Comparison of ENCODE assay signal across 8 mouse cellular contexts in the genomic region with DNA sequence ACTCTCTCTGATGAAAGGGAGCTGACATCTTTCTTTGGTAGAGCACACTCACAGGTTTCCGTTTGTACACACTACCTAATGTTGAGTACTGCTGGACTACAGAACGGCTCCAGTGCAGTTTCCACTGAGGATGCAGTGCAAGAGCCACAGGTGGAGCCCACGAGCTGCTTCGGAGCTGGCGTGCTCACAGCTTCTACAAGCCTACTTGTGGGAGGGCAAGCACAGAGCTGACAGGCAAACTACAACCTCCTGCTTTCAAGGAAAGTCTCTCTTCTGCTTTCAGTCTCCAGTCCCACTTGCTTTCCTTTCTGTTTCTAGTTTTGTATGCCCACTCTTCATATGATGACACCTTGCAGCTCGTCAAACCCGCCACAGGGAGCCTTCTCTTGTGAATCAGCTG.
DNase-seq lines count a peak whose midpoint lies in the region; TF ChIP-seq lines count a peak whose summit lies in the region.

No protein-coding gene starts in this region.

- DNase-seq in adrenal gland, postnatal 10 days: peak; percentile 25
- no peak for DNase-seq in adrenal gland, adult 18-20 months (ENCODE audit: low spot score in 2 of 2)
- DNase-seq in testis, postnatal 14 days (ENCODE audit: low spot score): no peak
- DNase-seq in heart, adult 2 months: peak; percentile 33 to 42
- peak; percentile 15 to 31 for DNase-seq in layer of hippocampus, postnatal 14 days (ENCODE audit: low spot score in 2 of 2)
- DNase-seq in testis, postnatal 10 days (ENCODE audit: low spot score): peak; percentile 64

- no peaks in the 10 kb centered on the region for H3K79me2 ChIP-seq in heart, adult 2 months (replicated peaks; ENCODE audit: control insufficient read depth, insufficient read depth, low read length)

- TF ChIP-seq CTCF in testis, adult 2 months (IDR thresholded peaks at IDR 0.05; ENCODE audit: control insufficient read depth, insufficient read depth, insufficient replicate concordance, low read depth, low read length): peak; percentile 58; the same call in 1 of the 2 replicates
- TF ChIP-seq CTCF in heart, adult 2 months (IDR thresholded peaks at IDR 0.05): peak; percentile 74

- H3K9me3 ChIP-seq in megakaryocyte, embryonic 14.5 days: no peaks in the 10 kb centered on the region

- H3K9ac ChIP-seq in heart, adult 2 months (ENCODE audit: low read depth, low read length): no peak overlapping the region

- H3K36me3 ChIP-seq in testis, adult 2 months (ENCODE audit: control insufficient read depth, insufficient read depth, low read length): no peaks in the 10 kb centered on the region
- H3K36me3 ChIP-seq in heart, adult 2 months (ENCODE audit: control insufficient read depth, insufficient read depth, low read length): no peaks in the 10 kb centered on the region; the same call in 1 of the 2 replicates
- H3K36me3 ChIP-seq in megakaryocyte, embryonic 14.5 days (replicated peaks; ENCODE audit: low read length): peaks cover 5% of the 10 kb centered on the region

- peak; percentile 70; the same call in 1 of the 2 replicates for TF ChIP-seq EP300 in heart, adult 2 months (IDR thresholded peaks at IDR 0.05; ENCODE audit: insufficient read depth, low read depth, low read length)

- H3K4me1 ChIP-seq in testis, adult 2 months (ENCODE audit: control insufficient read depth, insufficient read depth, low read length): no peaks in the 10 kb centered on the region
- H3K4me1 ChIP-seq in heart, adult 2 months (ENCODE audit: control insufficient read depth, insufficient read depth, low read length): peaks cover 1% of the 10 kb centered on the region
- H3K4me1 ChIP-seq in megakaryocyte, embryonic 14.5 days: peaks cover 48% of the 10 kb centered on the region

- no peaks in the 10 kb centered on the region for H3K27me3 ChIP-seq in testis, adult 2 months (ENCODE audit: control insufficient read depth, insufficient read depth, low read length)
- no peaks in the 10 kb centered on the region for H3K27me3 ChIP-seq in heart, adult 2 months (ENCODE audit: control insufficient read depth, insufficient read depth, low read length)
- no peaks in the 10 kb centered on the region for H3K27me3 ChIP-seq in megakaryocyte, embryonic 14.5 days (replicated peaks)

- no peak overlapping the region for H3K27ac ChIP-seq in testis, adult 2 months (ENCODE audit: control insufficient read depth, insufficient read depth, low read depth, low read length)
- no peak overlapping the region for H3K27ac ChIP-seq in heart, adult 2 months

- 36% methylated on average over 7 of the region's 7 CpGs for WGBS in heart, adult 2 months

- intact Hi-C loops in heart, adult 2 months (cut with DNase I): loop anchor here (2.0 to 5.0 kb wide), 2 partner anchors 83 to 201 kb away; no protein-coding TSS in a partner anchor

- TF ChIP-seq POLR2A in testis, adult 2 months (IDR thresholded peaks at IDR 0.05; ENCODE audit: control insufficient read depth, low read depth, low read length): no peak
- TF ChIP-seq POLR2A in heart, adult 2 months (IDR thresholded peaks at IDR 0.05; ENCODE audit: insufficient read depth, low read depth, low read length): no peak

- no peak overlapping the region for H3K4me3 ChIP-seq in testis, adult 2 months (ENCODE audit: control insufficient read depth, low read depth, low read length)
- H3K4me3 ChIP-seq in heart, adult 2 months: no peak overlapping the region
- peak overlapping the region; percentile 67 for H3K4me3 ChIP-seq in megakaryocyte, embryonic 14.5 days (replicated peaks)

Comparison
In these comparisons a context has a peak if more than half of its experiments do, and no peak if none do; other contexts are left out.
1. DNase-seq: peak in adrenal gland, postnatal 10 days (single experiment), heart, adult 2 months (2 of 2), layer of hippocampus, postnatal 14 days (2 of 2) and testis, postnatal 10 days (single experiment); none in adrenal gland, adult 18-20 months (0 of 2) and testis, postnatal 14 days (single experiment).